Mouse (Mus musculus) forebrain, postnatal 0 days (tissue): ENCODE results near the gene 2310022B05Rik. TPM values are rescaled to one million over a fixed set of nuclear protein-coding genes. Genes with fewer than 3 reads are reported as not detected.

Experiments used
- ATAC-seq: fragments of 200-750 bp; cut with Nextera tagmentation; 2 replicates; pipeline ENCODE4 v1.8.0; 2017; ENCODE audit warnings: mild to moderate bottlenecking, moderate library complexity
- DNase-seq: peaks from one replicate; pipeline ENCODE4 v3.0.0-alpha.2; 2015
- H3K27ac ChIP-seq: fragments of 300-500 bp; sonication (generic); 2 replicates; pipeline ENCODE4 v1.5.1; 2014; ENCODE audit warnings: low read depth, mild to moderate bottlenecking, antibody characterized with exemption, low read length, moderate library complexity, mixed read lengths
- H3K27me3 ChIP-seq: fragments of 300-500 bp; sonication (generic); 2 replicates; pipeline ENCODE4 v1.6.1; 2014; ENCODE audit warnings: mild to moderate bottlenecking, low read length, mixed read lengths; ENCODE audit not compliant: insufficient read depth
- H3K36me3 ChIP-seq: fragments of 300-500 bp; sonication (generic); 2 replicates; pipeline ENCODE4 v1.6.1; 2014; ENCODE audit warnings: mild to moderate bottlenecking, moderate library complexity; ENCODE audit not compliant: insufficient read depth
- H3K4me1 ChIP-seq: fragments of 300-500 bp; sonication (generic); 2 replicates; pipeline ENCODE4 v1.6.1; 2014; ENCODE audit warnings: antibody characterized with exemption; ENCODE audit not compliant: insufficient read depth
- H3K4me2 ChIP-seq: fragments of 300-500 bp; sonication (generic); 2 replicates; pipeline ENCODE4 v1.6.1; 2014; ENCODE audit warnings: low read depth, mild to moderate bottlenecking, moderate library complexity
- H3K4me3 ChIP-seq: fragments of 300-500 bp; sonication (generic); 2 replicates; pipeline ENCODE4 v1.5.1; 2014; ENCODE audit warnings: low read depth, low read length, mixed read lengths
- H3K9ac ChIP-seq: fragments of 300-500 bp; sonication (generic); 2 replicates; pipeline ENCODE4 v1.6.1; 2014; ENCODE audit warnings: mild to moderate bottlenecking
- H3K9me3 ChIP-seq: fragments of 300-500 bp; sonication (generic); 2 replicates; pipeline ENCODE4 v1.6.1; 2016; ENCODE audit warnings: low read length
- CTCF ChIP-seq: sonication (generic); IDR thresholded peaks from 2 replicates; pipeline ENCODE4 v1.5.1; 2016; ENCODE audit warnings: antibody characterized with exemption, control low read depth, low read depth
- WGBS: fragments of 180-500 bp; shearing (Covaris S2); extraction: QIAGEN DNeasy Blood & Tissue Kit; methylation state at CpG from one replicate; pipeline ENCODE4 v1.1.7; 2014; 5-methylcytosine and 5-hydroxymethylcytosine counted together
- polyA plus RNA-seq: library from polyadenylated mRNA; unstranded; fragments of >200 nt; fragmentation: Nextera tagmentation; extraction: Ambion mirVana; gene quantifications from 2 replicates; pipeline ENCODE4 v1.2.1, GENCODE M21; 2015
- total RNA-seq: library from RNA; depleted of rRNA; stranded (reverse); fragments of >200 nt; gene quantifications from 2 replicates; pipeline ENCODE4 v1.2.3, GENCODE M21; 2014

Gene 2310022B05Rik
- total and polyA plus RNA-seq, 2 experiments from 2014 or later: 37.8 to 79.7 TPM

GRCm38 (mm10) chr8:124648311-124648710 lies 14.9 kb downstream of the 2310022B05Rik start:
- peaks cover 15% of the 10 kb centered on the region for H3K4me1 ChIP-seq
- TF ChIP-seq CTCF: no peak
- no peak overlapping the region for H3K4me2 ChIP-seq
- no peak overlapping the region for H3K9ac ChIP-seq
- H3K36me3 ChIP-seq: peaks cover 9% of the 10 kb centered on the region
- H3K27me3 ChIP-seq: no peaks in the 10 kb centered on the region
- H3K27ac ChIP-seq: no peak overlapping the region; the same call in 1 of the 2 replicates
- no peak overlapping the region for H3K4me3 ChIP-seq
- DNase-seq (no peak), ATAC-seq (no peak)
- H3K9me3 ChIP-seq: no peaks in the 10 kb centered on the region

GRCm38 (mm10) chr8:124643540-124644339 lies 19.4 kb downstream of the 2310022B05Rik start:
- ATAC-seq (peak; percentile 82), DNase-seq (peak; percentile 76)
- no peak for TF ChIP-seq CTCF
- WGBS: 35% methylated on average over 18 of the region's 18 CpGs
- Histone ChIP-seq H3K9ac (no peak overlapping the region), H3K27me3 (no peaks in the 10 kb centered on the region), H3K4me2 (0 out of 2 replicates have a peak overlapping the region, but pooled peaks have one; percentile 7), H3K27ac (peak overlapping the region; percentile 80), H3K4me3 (no peak overlapping the region), H3K9me3 (no peaks in the 10 kb centered on the region), H3K4me1 (peaks cover 12% of the 10 kb centered on the region), H3K36me3 (peaks cover 15% of the 10 kb centered on the region)

GRCm38 (mm10) chr8:124641599-124641998 lies 21.6 kb downstream of the 2310022B05Rik start:
- no peak for ATAC-seq
- WGBS: 92% methylated on average over 8 of the region's 8 CpGs
- TF ChIP-seq CTCF: no peak

GRCm38 (mm10) chr8:124635247-124635502 lies 28.0 kb downstream of the 2310022B05Rik start:
- Histone ChIP-seq H3K9me3 (no peaks in the 10 kb centered on the region), H3K9ac (no peak overlapping the region), H3K4me1 (no peaks in the 10 kb centered on the region), H3K4me2 (no peak overlapping the region), H3K4me3 (no peak overlapping the region), H3K27me3 (no peaks in the 10 kb centered on the region), H3K36me3 (peaks cover 42% of the 10 kb centered on the region), H3K27ac (no peak overlapping the region)
- WGBS: 87% methylated on average over 8 of the region's 8 CpGs
- DNase-seq: no peak
- no peak for ATAC-seq
- no peak for TF ChIP-seq CTCF

More at GRCm38 (mm10) chr8:124641599-124641998, 21.6 kb downstream of the 2310022B05Rik start:
- H3K4me3 ChIP-seq: no peak overlapping the region
- no peak overlapping the region for H3K27ac ChIP-seq
- no peaks in the 10 kb centered on the region for H3K27me3 ChIP-seq
- H3K9me3 ChIP-seq: no peaks in the 10 kb centered on the region
- H3K4me1 ChIP-seq: peaks cover 12% of the 10 kb centered on the region
- H3K36me3 ChIP-seq: peaks cover 36% of the 10 kb centered on the region
- no peak overlapping the region for H3K9ac ChIP-seq
- no peak for DNase-seq
- H3K4me2 ChIP-seq: no peak overlapping the region

DNA sequence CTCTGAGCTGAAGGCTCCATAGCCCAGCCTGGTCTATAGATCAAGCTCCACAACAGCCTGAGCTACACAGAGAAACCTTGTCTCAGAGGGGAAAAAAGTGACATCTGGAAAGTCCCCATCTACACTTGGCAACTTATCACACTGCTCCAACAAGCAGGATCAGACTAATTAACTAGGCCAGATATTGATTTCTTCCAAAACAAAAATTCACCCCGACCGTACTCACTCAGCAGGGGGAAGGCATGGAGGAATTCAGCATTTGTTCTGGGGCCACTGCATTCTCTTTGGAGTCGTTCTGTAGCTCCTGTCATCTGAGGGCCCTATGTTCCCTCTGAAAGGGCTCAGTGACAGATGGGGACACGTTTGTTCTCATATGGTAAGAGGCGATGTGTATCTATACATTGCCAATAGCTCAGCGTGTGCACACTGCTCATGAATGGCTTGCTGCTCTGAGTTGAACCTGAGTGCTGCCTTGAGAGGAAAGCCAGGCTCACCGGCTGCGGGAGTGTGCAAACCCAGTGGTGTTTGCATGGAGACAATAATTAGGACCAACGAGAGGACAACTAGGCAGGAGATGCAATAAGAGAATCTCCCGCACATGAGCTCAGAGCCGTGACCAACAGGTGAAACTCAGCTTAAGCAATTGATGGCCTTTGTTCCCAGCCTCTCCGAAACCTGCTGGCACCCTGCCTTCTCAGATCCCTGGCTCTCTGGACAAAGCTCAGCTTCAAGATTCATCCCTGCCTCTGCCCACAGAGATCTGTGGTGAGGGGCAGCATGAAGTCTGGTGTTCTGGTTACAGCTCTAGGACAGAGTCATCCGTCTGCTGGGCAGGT lies 28.5 kb downstream of the 2310022B05Rik start:
- Histone ChIP-seq H3K36me3 (peaks cover 40% of the 10 kb centered on the region), H3K9ac (no peak overlapping the region), H3K27ac (0 out of 2 replicates have a peak overlapping the region, but pooled peaks have one; percentile 29), H3K4me3 (no peak overlapping the region), H3K9me3 (no peaks in the 10 kb centered on the region), H3K4me1 (no peaks in the 10 kb centered on the region), H3K4me2 (no peak overlapping the region), H3K27me3 (no peaks in the 10 kb centered on the region)
- DNase-seq (no peak), ATAC-seq (no peak; the same call in 1 of the 2 replicates)
- WGBS: 51% methylated on average over 13 of the region's 13 CpGs
- TF ChIP-seq CTCF: no peak

DNA sequence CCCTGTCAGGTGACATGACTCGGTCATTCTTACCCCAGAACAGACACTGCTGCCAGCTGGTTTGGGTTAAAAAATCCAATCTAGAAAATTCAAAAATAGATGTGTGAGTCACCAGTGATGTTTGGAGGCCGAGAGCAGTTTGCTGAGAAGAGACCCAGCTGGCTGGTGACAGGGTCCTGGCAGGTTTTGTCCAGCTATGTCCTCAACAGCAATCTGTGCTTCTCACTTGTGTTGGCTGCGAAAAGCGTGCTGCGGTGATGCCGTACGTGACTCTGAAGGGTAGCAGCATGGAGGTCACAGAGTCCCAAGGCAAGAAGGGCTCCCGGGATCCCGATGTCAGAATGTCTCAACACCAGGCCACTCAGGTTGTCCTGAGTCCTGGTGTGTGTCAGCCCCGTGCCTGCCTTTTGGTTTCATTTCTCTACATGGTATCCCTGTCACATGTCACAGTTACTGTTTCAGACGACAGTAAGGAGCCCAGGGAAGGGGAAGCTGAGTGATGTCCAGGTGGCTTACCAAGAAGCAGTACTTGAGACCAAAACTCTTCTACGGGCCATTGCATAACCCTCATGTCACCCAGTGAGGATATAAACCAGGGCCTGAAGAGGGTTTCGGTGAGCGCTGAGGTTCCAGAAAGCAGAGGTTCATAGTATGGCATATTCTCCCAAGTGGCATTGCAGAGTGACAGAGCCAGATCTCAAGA lies 30.0 kb downstream of the 2310022B05Rik start:
- Histone ChIP-seq H3K9ac (no peak overlapping the region), H3K27ac (no peak overlapping the region), H3K36me3 (peaks cover 25% of the 10 kb centered on the region), H3K27me3 (no peaks in the 10 kb centered on the region), H3K4me3 (no peak overlapping the region), H3K4me2 (no peak overlapping the region), H3K4me1 (no peaks in the 10 kb centered on the region), H3K9me3 (no peaks in the 10 kb centered on the region)
- ATAC-seq (peak; percentile 70), DNase-seq (peak; percentile 35)
- no peak for TF ChIP-seq CTCF
- WGBS: 75% methylated on average over 14 of the region's 14 CpGs

DNA sequence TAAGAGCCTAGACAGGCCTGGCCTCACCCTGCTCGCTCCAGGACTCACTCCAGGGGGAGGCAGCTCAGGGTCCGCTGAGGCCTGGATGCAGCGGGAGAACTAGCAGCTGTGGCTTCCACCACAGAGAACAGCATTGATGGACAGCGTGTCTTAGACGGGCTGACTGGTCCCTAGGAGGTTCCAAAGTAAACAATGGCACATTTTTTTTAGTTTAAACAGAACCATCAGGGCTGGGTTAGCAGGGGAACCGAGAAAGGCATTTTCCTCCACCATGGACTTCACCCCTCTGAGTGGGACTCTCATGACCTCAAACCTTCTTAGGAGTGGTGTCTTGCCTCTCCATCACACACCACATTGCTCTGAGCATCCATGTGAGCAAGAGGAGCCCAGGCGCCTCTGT lies 31.2 kb downstream of the 2310022B05Rik start:
- H3K4me1 ChIP-seq: no peaks in the 10 kb centered on the region
- no peak overlapping the region for H3K4me3 ChIP-seq
- DNase-seq (no peak), ATAC-seq (no peak)
- peaks cover 13% of the 10 kb centered on the region for H3K36me3 ChIP-seq
- TF ChIP-seq CTCF: no peak
- H3K9ac ChIP-seq: no peak overlapping the region
- no peaks in the 10 kb centered on the region for H3K9me3 ChIP-seq
- WGBS: 51% methylated on average over 7 of the region's 7 CpGs
- H3K27me3 ChIP-seq: no peaks in the 10 kb centered on the region
- no peak overlapping the region for H3K4me2 ChIP-seq
- peak overlapping the region; percentile 21; the same call in 1 of the 2 replicates for H3K27ac ChIP-seq
